In the genomic region with DNA sequence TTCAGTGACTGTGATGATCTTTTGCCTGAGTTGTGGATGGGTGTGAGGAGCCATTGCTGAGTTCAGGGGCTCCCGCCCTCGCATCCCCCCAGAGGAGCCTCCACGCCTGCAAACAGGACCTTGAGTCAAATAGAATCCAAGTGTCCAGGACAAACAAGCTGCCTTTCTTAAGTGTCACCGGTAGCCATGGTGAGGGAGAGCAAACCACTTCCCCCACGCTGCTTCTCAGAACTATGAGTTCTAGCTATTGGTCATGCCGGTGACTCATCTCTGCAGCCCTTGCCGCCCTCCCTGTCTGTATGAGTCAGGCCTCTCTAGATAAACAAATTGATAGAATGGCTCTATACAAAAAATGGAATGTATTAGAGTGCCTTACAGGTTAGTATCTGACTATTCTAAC, we compare ENCODE assay signal across 12 mouse cellular contexts. TPM values are rescaled to one million over a fixed set of nuclear protein-coding genes. Genes with fewer than 3 reads are reported as not detected.
A peak's percentile ranks its signal among the peaks of the same experiment; 100 is the strongest.
DNase-seq lines count a peak whose midpoint lies in the region; ATAC-seq lines count a peak whose summit lies in the region.
"Had no signal": no experiment of that assay in that cellular context is flagged by ENCODE, and none has a peak within 500 bp of the region (broad histone marks: within the 10 kb centered on the region; RNA-seq: fewer than 3 reads in every experiment).

No protein-coding gene starts in this region.

- no peak overlapping the region for H3K9ac ChIP-seq in forebrain, embryonic 14.5 days (ENCODE audit: low read length)
- H3K9ac ChIP-seq: liver, embryonic 14.5 days had no signal

- 0 out of 2 replicates have a peak, but pooled peaks cover under 1% of the 10 kb centered on the region for H3K9me3 ChIP-seq in forebrain, embryonic 14.5 days (replicated peaks; ENCODE audit: control insufficient read depth, low read length)

- peaks cover 26% of the 10 kb centered on the region for H3K27me3 ChIP-seq in forebrain, embryonic 14.5 days (replicated peaks; ENCODE audit: control insufficient read depth, insufficient read depth, low read length)

- DNase-seq in urinary bladder, postnatal 14 days (ENCODE audit: low spot score), result peak; percentile 67
- DNase-seq in urinary bladder, adult 2 months (ENCODE audit: low spot score), result no peak
- peak; percentile 32 to 51 for DNase-seq in adrenal gland, adult 18-20 months (ENCODE audit: low spot score in 2 of 2)
- DNase-seq in kidney, postnatal 25 days, result no peak
- DNase-seq in frontal cortex, postnatal 10 days (ENCODE audit: low spot score in 2 of 2), result no peak
- DNase-seq in forebrain, embryonic 14.5 days (ENCODE audit: low spot score), result no peak
- DNase-seq: cerebellum, adult 9-11 months; right cerebral cortex, postnatal 4 days; thymus, adult 18-20 months had no signal

- no peak overlapping the region for H3K4me2 ChIP-seq in forebrain, embryonic 14.5 days (ENCODE audit: low read length)

- peak; percentile 69 for ATAC-seq in inflammation-experienced regulatory T-cells, adult 6 months
- no peak for ATAC-seq in forebrain, embryonic 14.5 days
- ATAC-seq: intestine, postnatal 0 days had no signal

- no peak overlapping the region for H3K27ac ChIP-seq in forebrain, embryonic 14.5 days (ENCODE audit: low read depth, low read length)
- H3K27ac ChIP-seq: liver, embryonic 14.5 days had no signal

- H3K4me1 ChIP-seq in forebrain, embryonic 14.5 days (ENCODE audit: control insufficient read depth, insufficient read depth, low read length), result no peaks in the 10 kb centered on the region

- no peak overlapping the region for H3K4me3 ChIP-seq in forebrain, embryonic 14.5 days (ENCODE audit: low read depth, low read length)

- 61% methylated on average over 7 of the region's 7 CpGs for WGBS in forebrain, embryonic 14.5 days

- no peaks in the 10 kb centered on the region for H3K36me3 ChIP-seq in forebrain, embryonic 14.5 days (ENCODE audit: control insufficient read depth, insufficient read depth, low read length)

RNA-seq across cellular contexts. Expression of a gene that starts 35.3 kb away (rescaled TPM):
- polyA plus RNA-seq in urinary bladder, adult 2 months (2012; rRNA removed), result 1.1 TPM in 2 replicates
- 10 to 100 TPM; 18.2 to 26.9 TPM for total RNA-seq in adrenal gland, adult 18-20 months (2021)
- under 1 TPM in 2 of 3 experiments, not detected in 1; 0.30 to 0.47 TPM for polyA plus RNA-seq in inflammation-experienced regulatory T-cells, adult 6 months (2017; shearing (Covaris generic))
- 3.8 and 7.2 TPM in 2 replicates for polyA plus RNA-seq in forebrain, embryonic 14.5 days (2014; fragmentation: Nextera tagmentation; extraction: Ambion mirVana)
- polyA plus RNA-seq: intestine, postnatal 0 days had no signal

Comparison
In these comparisons a context has a peak if more than half of its experiments do, and no peak if none do; other contexts are left out.
1. DNase-seq: peak in urinary bladder, postnatal 14 days (single experiment) and adrenal gland, adult 18-20 months (2 of 2); none in urinary bladder, adult 2 months (single experiment), kidney, postnatal 25 days (0 of 2), frontal cortex, postnatal 10 days (0 of 2) and forebrain, embryonic 14.5 days (single experiment).